Mouse (Mus musculus) ES-E14 (cell line): ENCODE measurements around the gene Rad9a.

ENCODE experiments used
- CHD2 ChIP-seq: IDR thresholded peaks from 2 replicates; pipeline ENCODE4 v1.6.1; 2014; ENCODE audit warnings: mild to moderate bottlenecking, low read depth, low read length, inconsistent platforms
- ZC3H11A ChIP-seq: IDR thresholded peaks from 2 replicates; pipeline ENCODE4 v1.6.1; 2012; ENCODE audit warnings: low read depth, mild to moderate bottlenecking, inconsistent platforms, low read length, borderline replicate concordance

DNA sequence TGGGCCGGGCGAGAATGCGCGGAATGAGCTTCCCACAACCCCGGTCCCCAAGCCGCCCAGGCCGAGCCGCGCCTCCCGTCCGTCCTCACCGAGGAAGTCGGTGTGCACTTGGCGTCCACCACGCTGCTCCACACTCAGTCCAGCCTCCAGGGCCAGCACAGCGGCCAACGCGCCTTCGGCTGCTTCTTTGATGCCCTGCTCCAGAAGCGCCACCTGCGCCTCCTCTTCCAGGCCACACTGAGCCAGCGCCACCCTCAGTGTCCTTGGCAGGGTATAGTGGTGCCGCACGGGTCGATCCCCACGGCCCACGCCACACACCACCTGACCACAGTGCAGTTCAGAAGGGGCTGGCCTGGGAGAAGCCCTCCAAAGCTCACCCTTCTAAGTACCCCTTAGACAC lies 31.7 kb downstream of the Rad9a start:
- TF ChIP-seq CHD2 (no peak), ZC3H11A (no peak)
